Comparison of ENCODE assay signal across 2 mouse cellular contexts in genomic region chr14:26671870-26672615, GRCm38 (mm10). TPM values are rescaled to one million over a fixed set of nuclear protein-coding genes. Genes with fewer than 3 reads are reported as not detected.
"Had no signal": no experiment of that assay in that cellular context is flagged by ENCODE, and none has a peak within 500 bp of the region (broad histone marks: within the 10 kb centered on the region; RNA-seq: fewer than 3 reads in every experiment).

No protein-coding gene starts in this region.

RNA-seq across cellular contexts. Expression of gene Dnah12, which starts 21.0 kb away (rescaled TPM):
- polyA plus RNA-seq: large intestine, adult 2 months; midbrain, embryonic 11.5 days had no signal
